18 mouse cellular contexts compared by ENCODE assay signal in the genomic region with DNA sequence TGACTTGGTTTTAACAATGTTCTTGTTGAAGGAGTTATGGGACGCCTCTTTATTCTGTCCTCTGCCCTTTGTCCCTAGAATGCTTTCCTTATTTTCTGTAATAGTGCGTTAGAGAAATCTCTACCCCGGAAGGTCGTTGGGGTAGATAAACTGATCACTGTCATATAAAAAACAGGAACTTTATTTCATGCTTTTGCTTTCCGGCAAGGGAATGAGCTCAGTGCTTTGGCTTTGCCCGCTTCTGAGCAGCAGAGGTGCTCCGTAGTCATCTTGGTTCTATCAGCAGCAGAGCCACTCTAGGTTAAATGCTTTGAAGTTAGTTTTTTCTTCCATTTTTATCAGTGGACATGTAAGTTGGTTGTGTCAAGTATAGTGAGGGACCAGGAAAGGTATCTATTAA.
DNase-seq lines count a peak whose midpoint lies in the region; ATAC-seq lines count a peak whose summit lies in the region.
"Had no signal": no experiment of that assay in that cellular context is flagged by ENCODE, and none has a peak within 500 bp of the region (broad histone marks: within the 10 kb centered on the region; RNA-seq: fewer than 3 reads in every experiment).

No protein-coding gene starts in this region.

- peak; percentile 51; the same call in 1 of the 2 replicates for ATAC-seq in granulocyte monocyte progenitor cell, adult 5-6 weeks (replicated peaks; ENCODE audit: poor library complexity, severe bottlenecking)
- peak; percentile 43; the same call in 1 of the 2 replicates for ATAC-seq in megakaryocyte, adult 5-6 weeks (ENCODE audit: poor library complexity, severe bottlenecking)
- ATAC-seq: activated CD4-positive, CD25-positive, alpha-beta regulatory T cell, adult 4 months; forebrain, embryonic 13.5 days; forebrain, embryonic 15.5 days had no signal

- peak; percentile 36 for DNase-seq in kidney, adult 9 months
- DNase-seq in kidney, postnatal 14 days, result no peak
- no peak for DNase-seq in right cerebral cortex, postnatal 10 days (ENCODE audit: low spot score in 2 of 2)
- no peak for DNase-seq in T-cell, adult 2 months (ENCODE audit: low spot score)
- DNase-seq in gastrocnemius, postnatal 4 days (ENCODE audit: low spot score in 2 of 2), result no peak
- DNase-seq: adrenal gland, adult 8-10 months; adrenal gland, postnatal 14 days; adrenal gland, postnatal 36 days; cerebellum, adult 11-12 months; cerebellum, adult 2 months; cerebellum, adult 9-10 months; cerebellum, postnatal 10 days; cerebellum, postnatal 25 days had no signal
